Mouse (Mus musculus): Measurements from ENCODE around the gene Ndnf.

Gene Ndnf

DNA sequence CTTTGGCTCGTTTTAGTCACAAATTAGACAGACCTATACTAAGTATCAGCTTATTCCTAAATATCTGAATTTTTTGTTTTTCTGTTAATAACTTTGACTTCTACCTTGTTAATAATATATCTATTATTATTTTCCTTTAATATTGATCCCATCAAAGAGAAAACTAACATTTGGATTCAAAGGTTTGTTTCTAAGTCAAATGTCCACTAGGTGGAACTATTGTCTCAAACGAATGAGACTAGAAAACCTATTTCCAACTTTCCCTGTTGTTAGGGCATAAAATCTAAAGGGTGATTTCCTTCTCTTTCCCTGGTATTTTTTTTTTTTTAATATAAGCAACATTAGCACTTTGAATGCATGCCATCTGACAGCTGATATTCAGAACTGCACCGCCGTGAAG is 20.0 kb upstream of the Ndnf start:
- Histone ChIP-seq H3K36me3 (ENCODE audit: insufficient read depth, low read length) (no peaks in the 10 kb centered on the region), H3K4me1 (replicated peaks; ENCODE audit: low read depth, low read length) (no peaks in the 10 kb centered on the region), H3K9me3 (ENCODE audit: low read length) (no peaks in the 10 kb centered on the region), H3K4me3 (replicated peaks; ENCODE audit: low read length) (no peak overlapping the region), H3K27me3 (ENCODE audit: insufficient read depth, low read length) (no peaks in the 10 kb centered on the region; the same call in 1 of the 2 replicates)
- TF ChIP-seq CTCF (conservative IDR thresholded peaks at IDR 0.05; ENCODE audit: low read length), result peak; percentile 23; the same call in 1 of the 2 replicates
- TF ChIP-seq NANOG (IDR thresholded peaks at IDR 0.05; ENCODE audit: borderline replicate concordance, low read length), result no peak
- TF ChIP-seq POU5F1 (IDR thresholded peaks at IDR 0.05; ENCODE audit: borderline replicate concordance, low read length), result no peak

DNA sequence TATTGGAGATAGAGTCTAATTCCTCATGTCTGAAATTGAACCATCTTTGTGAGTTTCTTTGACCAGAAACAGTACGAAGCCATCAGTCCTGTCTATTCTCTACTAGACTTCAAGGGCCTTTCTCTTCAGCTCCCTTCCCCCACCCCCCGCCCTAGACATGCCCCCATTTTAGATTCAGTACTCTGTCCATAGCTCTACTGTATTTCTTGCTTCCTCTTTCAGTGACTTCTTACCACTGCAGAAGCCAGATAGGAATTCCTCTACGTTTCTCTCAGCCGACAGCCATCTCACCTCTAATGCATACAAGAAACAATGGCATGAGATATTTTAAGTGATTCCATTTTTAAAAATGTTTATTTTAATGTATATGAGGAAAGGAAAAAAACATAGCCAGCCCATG is 10.1 kb upstream of the Ndnf start:
- Histone ChIP-seq H3K36me3 (ENCODE audit: insufficient read depth, low read length) (no peaks in the 10 kb centered on the region), H3K4me1 (replicated peaks; ENCODE audit: low read depth, low read length) (no peaks in the 10 kb centered on the region), H3K4me3 (replicated peaks; ENCODE audit: low read length) (no peak overlapping the region), H3K27me3 (ENCODE audit: insufficient read depth, low read length) (0 out of 2 replicates have a peak, but pooled peaks cover 4% of the 10 kb centered on the region), H3K9me3 (ENCODE audit: low read length) (no peaks in the 10 kb centered on the region)
- TF ChIP-seq CTCF (conservative IDR thresholded peaks at IDR 0.05; ENCODE audit: low read length), result no peak
- TF ChIP-seq POU5F1 (IDR thresholded peaks at IDR 0.05; ENCODE audit: borderline replicate concordance, low read length), result no peak
- no peak for TF ChIP-seq NANOG (IDR thresholded peaks at IDR 0.05; ENCODE audit: borderline replicate concordance, low read length)

DNA sequence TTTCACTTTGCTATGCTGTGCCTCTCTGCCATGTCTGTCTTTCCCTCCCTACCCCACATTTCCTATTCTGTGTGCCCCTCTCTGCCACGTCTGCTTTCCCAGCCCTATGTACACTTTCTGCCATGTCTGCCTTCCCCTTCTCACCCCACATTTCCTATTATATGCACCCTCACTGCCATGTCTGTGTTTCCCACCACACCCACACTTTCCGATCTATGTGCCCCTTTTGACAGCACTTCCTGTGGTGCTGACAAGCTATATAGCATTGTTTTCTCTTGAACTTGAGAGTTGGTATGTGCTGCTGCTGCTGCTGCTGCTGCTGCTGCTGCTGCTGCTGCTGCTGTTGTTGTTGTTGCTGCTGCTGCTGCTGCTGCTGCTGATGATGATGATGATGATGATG is 9.3 kb upstream of the Ndnf start:
- Histone ChIP-seq H3K4me3 (replicated peaks; ENCODE audit: low read length) (no peak overlapping the region), H3K9me3 (ENCODE audit: low read length) (no peaks in the 10 kb centered on the region), H3K4me1 (replicated peaks; ENCODE audit: low read depth, low read length) (no peaks in the 10 kb centered on the region), H3K36me3 (ENCODE audit: insufficient read depth, low read length) (no peaks in the 10 kb centered on the region), H3K27me3 (ENCODE audit: insufficient read depth, low read length) (peaks cover 9% of the 10 kb centered on the region; the same call in 1 of the 2 replicates)
- no peak for TF ChIP-seq NANOG (IDR thresholded peaks at IDR 0.05; ENCODE audit: borderline replicate concordance, low read length)
- TF ChIP-seq CTCF (conservative IDR thresholded peaks at IDR 0.05; ENCODE audit: low read length), result no peak
- no peak for TF ChIP-seq POU5F1 (IDR thresholded peaks at IDR 0.05; ENCODE audit: borderline replicate concordance, low read length)

DNA sequence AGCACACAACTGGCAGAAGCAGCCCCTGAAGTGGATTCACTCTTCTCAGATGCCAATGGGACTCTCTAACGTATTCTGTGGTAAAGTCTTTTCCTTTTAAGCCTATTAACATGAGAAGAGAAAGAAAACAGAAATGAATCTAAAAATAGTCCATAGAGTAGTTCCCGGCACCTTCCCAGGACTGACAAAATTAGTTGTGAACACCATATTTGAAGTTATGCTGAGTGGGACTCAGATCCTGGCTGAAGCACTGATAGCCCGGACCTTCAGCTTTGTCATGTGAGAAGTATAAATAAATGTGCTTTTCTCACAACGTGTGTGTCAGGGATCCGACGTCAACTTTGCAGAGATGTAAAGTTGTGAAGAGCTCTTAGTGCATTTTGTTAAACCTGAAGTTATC is 7.4 kb upstream of the Ndnf start:
- no peaks in the 10 kb centered on the region for H3K9me3 ChIP-seq (ENCODE audit: low read length)
- H3K4me1 ChIP-seq (replicated peaks; ENCODE audit: low read depth, low read length), result no peaks in the 10 kb centered on the region
- H3K27me3 ChIP-seq (ENCODE audit: insufficient read depth, low read length), result peaks cover 17% of the 10 kb centered on the region
- H3K36me3 ChIP-seq (ENCODE audit: insufficient read depth, low read length), result no peaks in the 10 kb centered on the region
- no peak for TF ChIP-seq NANOG (IDR thresholded peaks at IDR 0.05; ENCODE audit: borderline replicate concordance, low read length)
- no peak for TF ChIP-seq POU5F1 (IDR thresholded peaks at IDR 0.05; ENCODE audit: borderline replicate concordance, low read length)
- TF ChIP-seq CTCF (conservative IDR thresholded peaks at IDR 0.05; ENCODE audit: low read length), result no peak
- no peak overlapping the region for H3K4me3 ChIP-seq (replicated peaks; ENCODE audit: low read length)

DNA sequence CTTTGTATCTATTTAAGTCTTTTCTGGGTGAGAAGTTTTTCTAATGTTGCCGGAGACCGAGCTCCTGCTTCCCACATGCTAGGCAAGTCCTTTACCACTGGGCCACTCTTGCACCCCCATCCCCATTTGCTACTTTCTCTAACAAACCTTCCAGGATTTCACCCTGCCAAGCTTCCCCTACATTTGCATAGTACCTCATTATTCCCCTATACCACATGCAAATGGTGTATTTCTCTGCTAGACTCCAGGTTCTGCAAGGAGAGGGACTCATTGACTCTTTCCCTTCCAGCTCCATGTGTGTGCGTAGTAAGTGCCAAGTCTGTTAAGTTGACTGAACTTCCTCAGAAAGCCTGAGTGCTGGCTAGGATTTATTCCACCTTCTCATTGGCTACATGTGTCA is 5.1 kb upstream of the Ndnf start:
- H3K27me3 ChIP-seq (ENCODE audit: insufficient read depth, low read length), result peaks cover 33% of the 10 kb centered on the region
- 0 out of 2 replicates have a peak, but pooled peaks cover 3% of the 10 kb centered on the region for H3K4me1 ChIP-seq (replicated peaks; ENCODE audit: low read depth, low read length)
- no peaks in the 10 kb centered on the region for H3K36me3 ChIP-seq (ENCODE audit: insufficient read depth, low read length)
- H3K4me3 ChIP-seq (replicated peaks; ENCODE audit: low read length), result no peak overlapping the region
- TF ChIP-seq NANOG (IDR thresholded peaks at IDR 0.05; ENCODE audit: borderline replicate concordance, low read length) (no peak), CTCF (conservative IDR thresholded peaks at IDR 0.05; ENCODE audit: low read length) (no peak), POU5F1 (IDR thresholded peaks at IDR 0.05; ENCODE audit: borderline replicate concordance, low read length) (no peak)
- no peaks in the 10 kb centered on the region for H3K9me3 ChIP-seq (ENCODE audit: low read length)

DNA sequence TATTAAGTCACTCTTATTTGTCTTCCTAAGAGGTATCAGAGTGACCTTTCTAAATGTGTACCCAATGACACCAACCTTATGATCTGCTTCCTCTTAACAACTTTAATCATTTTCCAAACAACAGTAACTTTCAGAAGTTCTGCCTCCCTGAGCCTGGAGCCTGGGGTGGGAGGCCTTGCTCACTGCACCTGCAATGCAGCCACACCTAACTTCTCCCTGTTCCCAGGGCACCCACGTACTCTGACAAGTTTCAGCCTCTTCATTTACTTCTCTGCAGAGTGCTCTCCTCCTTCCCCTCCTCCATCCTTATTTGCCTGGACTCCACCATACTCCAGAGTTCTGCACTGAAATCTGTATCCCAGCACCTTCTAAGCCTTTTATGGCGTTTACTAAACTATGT is 1.4 kb upstream of the Ndnf start:
- TF ChIP-seq CTCF (conservative IDR thresholded peaks at IDR 0.05; ENCODE audit: low read length) (no peak), NANOG (IDR thresholded peaks at IDR 0.05; ENCODE audit: borderline replicate concordance, low read length) (no peak), POU5F1 (IDR thresholded peaks at IDR 0.05; ENCODE audit: borderline replicate concordance, low read length) (no peak)
- H3K4me1 ChIP-seq (replicated peaks; ENCODE audit: low read depth, low read length), result peaks cover 19% of the 10 kb centered on the region; the same call in 1 of the 2 replicates
- no peak overlapping the region for H3K4me3 ChIP-seq (replicated peaks; ENCODE audit: low read length)
- no peaks in the 10 kb centered on the region for H3K9me3 ChIP-seq (ENCODE audit: low read length)
- H3K27me3 ChIP-seq (ENCODE audit: insufficient read depth, low read length), result peaks cover 58% of the 10 kb centered on the region
- H3K36me3 ChIP-seq (ENCODE audit: insufficient read depth, low read length), result no peaks in the 10 kb centered on the region

DNA sequence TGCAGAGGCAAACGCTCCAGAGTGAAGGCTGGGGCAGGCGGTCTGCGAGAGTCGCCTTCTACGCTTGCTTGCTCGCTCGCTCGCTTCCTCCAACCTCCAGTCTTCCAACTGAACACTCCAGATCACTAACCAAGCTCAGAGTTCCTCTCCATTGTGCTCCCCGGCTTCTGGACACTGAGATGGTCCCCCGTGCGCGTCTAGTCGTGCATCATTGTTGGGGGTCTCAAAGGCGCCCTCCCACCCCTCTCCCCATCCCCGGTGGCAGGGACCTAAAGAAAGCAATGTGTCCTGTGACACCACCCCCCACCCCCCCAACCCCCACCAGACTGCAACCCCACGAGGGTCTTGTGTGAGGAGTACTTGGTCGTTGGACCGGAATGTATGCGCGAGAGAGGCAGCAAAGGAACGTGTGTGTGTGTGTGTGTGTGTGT is 394 bp upstream of the Ndnf start:
- TF ChIP-seq POU5F1 (IDR thresholded peaks at IDR 0.05; ENCODE audit: borderline replicate concordance, low read length), result no peak
- no peak for TF ChIP-seq NANOG (IDR thresholded peaks at IDR 0.05; ENCODE audit: borderline replicate concordance, low read length)
- TF ChIP-seq CTCF (conservative IDR thresholded peaks at IDR 0.05; ENCODE audit: low read length), result no peak
- no peaks in the 10 kb centered on the region for H3K9me3 ChIP-seq (ENCODE audit: low read length)
- peak overlapping the region; percentile 81 for H3K4me3 ChIP-seq (replicated peaks; ENCODE audit: low read length)

DNA sequence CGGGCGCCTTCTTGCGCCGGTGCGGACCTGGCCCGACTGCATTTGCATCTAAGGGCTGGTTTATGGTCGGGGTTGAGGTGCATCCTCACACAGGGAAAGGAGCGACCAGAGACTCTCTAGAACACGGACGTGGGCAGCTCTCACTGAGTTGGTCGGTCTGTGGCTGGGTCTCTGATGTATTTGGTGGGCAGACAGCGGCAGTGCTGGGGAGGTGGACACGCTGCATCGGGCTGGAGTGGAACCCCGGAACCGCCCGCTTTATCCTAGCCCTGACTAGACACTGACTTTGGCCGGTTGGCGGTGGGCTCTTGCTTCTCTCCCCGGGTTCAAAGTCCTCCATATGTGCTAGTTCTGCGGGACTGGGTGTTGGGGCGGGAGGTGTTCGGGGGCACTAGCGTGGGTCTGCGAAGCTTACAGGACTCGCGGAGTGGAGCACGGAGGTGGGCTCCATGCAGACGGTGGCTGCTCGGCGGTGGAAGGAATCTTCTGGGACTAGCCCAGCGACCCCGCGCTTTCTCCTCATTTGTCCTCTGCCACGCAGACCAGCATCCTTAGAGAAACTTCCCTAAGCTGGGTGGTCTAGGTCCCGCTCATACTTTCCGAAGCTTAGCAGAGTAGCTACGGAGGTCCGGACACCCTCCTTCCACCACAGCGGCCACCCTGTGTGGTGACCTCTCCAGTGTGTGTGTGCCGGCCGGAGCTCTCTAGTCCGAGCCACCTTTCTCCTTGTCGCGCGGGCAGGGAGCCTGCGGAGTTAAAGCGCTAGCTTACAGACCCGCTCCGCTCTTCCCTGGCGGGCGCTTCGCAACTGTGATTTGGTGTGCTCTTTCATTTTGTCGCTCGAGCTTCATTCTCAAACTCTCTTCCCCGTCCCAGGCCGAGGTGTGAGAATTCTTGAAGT is 991 bp downstream of the Ndnf start:
- peak overlapping the region; percentile 81 for H3K4me3 ChIP-seq (replicated peaks; ENCODE audit: low read length)
- TF ChIP-seq NANOG (IDR thresholded peaks at IDR 0.05; ENCODE audit: borderline replicate concordance, low read length) (no peak), POU5F1 (IDR thresholded peaks at IDR 0.05; ENCODE audit: borderline replicate concordance, low read length) (no peak), CTCF (conservative IDR thresholded peaks at IDR 0.05; ENCODE audit: low read length) (no peak)
- peaks cover 58% of the 10 kb centered on the region for H3K27me3 ChIP-seq (ENCODE audit: insufficient read depth, low read length)
- H3K9me3 ChIP-seq (ENCODE audit: low read length), result no peaks in the 10 kb centered on the region
- H3K4me1 ChIP-seq (replicated peaks; ENCODE audit: low read depth, low read length), result peaks cover 19% of the 10 kb centered on the region; the same call in 1 of the 2 replicates
- no peaks in the 10 kb centered on the region for H3K36me3 ChIP-seq (ENCODE audit: insufficient read depth, low read length)

More for the DNA sequence above, 394 bp upstream of the Ndnf start:
- H3K36me3 ChIP-seq (ENCODE audit: insufficient read depth, low read length), result no peaks in the 10 kb centered on the region
- peaks cover 19% of the 10 kb centered on the region; the same call in 1 of the 2 replicates for H3K4me1 ChIP-seq (replicated peaks; ENCODE audit: low read depth, low read length)
- peaks cover 64% of the 10 kb centered on the region for H3K27me3 ChIP-seq (ENCODE audit: insufficient read depth, low read length)
